Mouse (Mus musculus): ENCODE results near the gene Itga4. TPM values are rescaled to one million over a fixed set of nuclear protein-coding genes. Genes with fewer than 3 reads are reported as not detected.

The Itga4 gene
- 22.7 and 35.5 TPM in 2 replicates for total RNA-seq (2012; rRNA removed)
- polyA plus RNA-seq (2012; ENCODE audit: insufficient read depth in 1 of 2, insufficient read length in 2 of 2, low read depth in 1 of 2, low replicate concordance in 2 of 2, missing spikeins in 1 of 2): 10 to 100 TPM; 48.9 to 97.5 TPM

- peak within 1 kb of the TSS; percentile 86 to 89 for H3K4me3 ChIP-seq (ENCODE audit: control insufficient read depth in 1 of 2, insufficient read depth in 1 of 2, low read depth in 2 of 2, low read length in 2 of 2)
- H3K27ac ChIP-seq (ENCODE audit: control insufficient read depth, low read depth, low read length): peak within 1 kb of the TSS; percentile 96
- H3K27me3 ChIP-seq (ENCODE audit: control insufficient read depth in 1 of 2, insufficient read depth in 2 of 2, low read length in 2 of 2): no peaks in the 10 kb centered on the region
- peak; percentile 93 for DNase-seq (ENCODE audit: low read depth, low spot score)
- H3K79me2 ChIP-seq (ENCODE audit: control insufficient read depth, insufficient read depth, low read length, poor library complexity): peaks cover 33% of the 10 kb centered on the region
- peak within 1 kb of the TSS; percentile 74 for H3K9ac ChIP-seq (ENCODE audit: control insufficient read depth, low read depth, low read length, poor library complexity, severe bottlenecking)
- H3K36me3 ChIP-seq (ENCODE audit: control insufficient read depth in 1 of 2, insufficient read depth in 2 of 2, low read length in 2 of 2): peaks cover 2 to 40% of the 10 kb centered on the region in 2 experiments; a peak in 3 of 4 replicates
- peaks cover 22 to 26% of the 10 kb centered on the region in 2 experiments for H3K4me1 ChIP-seq (ENCODE audit: control insufficient read depth in 1 of 2, insufficient read depth in 2 of 2, low read length in 2 of 2)
- H3K9me3 ChIP-seq (replicated peaks; ENCODE audit: insufficient read depth, low read length): no peaks in the 10 kb centered on the region
- TF ChIP-seq ELF1 (IDR thresholded peaks at IDR 0.05; ENCODE audit: low read depth, low read length): no peak
- no peak for TF ChIP-seq BHLHE40 (IDR thresholded peaks at IDR 0.05; ENCODE audit: borderline replicate concordance, low read depth, low read length)
- no peak for TF ChIP-seq NRF1 (IDR thresholded peaks at IDR 0.05; ENCODE audit: insufficient read depth, low read depth, low read length, poor library complexity, severe bottlenecking)
- TF ChIP-seq MAFK (IDR thresholded peaks at IDR 0.05; ENCODE audit: borderline replicate concordance, low read depth, low read length): no peak
- no peak; the same call in 1 of the 2 replicates for TF ChIP-seq POLR2AphosphoS2 (IDR thresholded peaks at IDR 0.05; ENCODE audit: low read length)
- TF ChIP-seq RAD21 (IDR thresholded peaks at IDR 0.05; ENCODE audit: low read depth, low read length): peak; percentile 73
- no peak for TF ChIP-seq KAT2A (conservative IDR thresholded peaks at IDR 0.05; ENCODE audit: low read depth, low read length)
- TF ChIP-seq HCFC1 (IDR thresholded peaks at IDR 0.05; ENCODE audit: low read depth, low read length): no peak
- TF ChIP-seq TBP (IDR thresholded peaks at IDR 0.05; ENCODE audit: low read depth, low read length): peak; percentile 28; the same call in 1 of the 2 replicates
- peak; percentile 81 for TF ChIP-seq ZC3H11A (IDR thresholded peaks at IDR 0.05; ENCODE audit: low read depth, low read length)
- TF ChIP-seq USF1 (IDR thresholded peaks at IDR 0.05; ENCODE audit: low read depth, low read length): no peak
- peak; percentile 78 for TF ChIP-seq MAZ (IDR thresholded peaks at IDR 0.05; ENCODE audit: low read depth, low read length)
- 0 out of 2 replicates have a peak, but pooled peaks have one; percentile 34 for TF ChIP-seq TCF12 (IDR thresholded peaks at IDR 0.05; ENCODE audit: low read depth, low read length)
- TF ChIP-seq MYB (IDR thresholded peaks at IDR 0.05; ENCODE audit: low read depth, low read length): 0 out of 2 replicates have a peak, but pooled peaks have one; percentile 9
- no peak for TF ChIP-seq JUND (IDR thresholded peaks at IDR 0.05; ENCODE audit: low read depth, low read length)
- TF ChIP-seq GATA1 (IDR thresholded peaks at IDR 0.05; ENCODE audit: low read depth, low read length): no peak
- peak; percentile 28 to 54; a peak in 3 of 4 replicates for TF ChIP-seq POLR2A (IDR thresholded peaks at IDR 0.05; ENCODE audit: control insufficient read depth in 1 of 2, insufficient read depth in 1 of 2, low read depth in 1 of 2, low read length in 2 of 2, poor library complexity in 1 of 2)
- TF ChIP-seq ZMIZ1 (IDR thresholded peaks at IDR 0.05; ENCODE audit: low read depth, low read length): no peak
- TF ChIP-seq NELFE (IDR thresholded peaks at IDR 0.05; ENCODE audit: low read depth, low read length): peak; percentile 20
- no peak for TF ChIP-seq CHD2 (IDR thresholded peaks at IDR 0.05; ENCODE audit: low read length)
- no peak for TF ChIP-seq ZKSCAN1 (IDR thresholded peaks at IDR 0.05; ENCODE audit: low read depth, low read length)
- no peak for TF ChIP-seq E2F4 (IDR thresholded peaks at IDR 0.05; ENCODE audit: borderline replicate concordance, low read depth, low read length)
- TF ChIP-seq ETS1 (IDR thresholded peaks at IDR 0.05; ENCODE audit: low read depth, low read length): peak; percentile 71
- peak; percentile 51 to 92 (median 73) for TF ChIP-seq CTCF (IDR thresholded peaks at IDR 0.05 in 2 of 3, conservative IDR thresholded peaks at IDR 0.05 in 1 of 3; ENCODE audit: control insufficient read depth in 1 of 3, insufficient read depth in 1 of 3, low read depth in 2 of 3, low read length in 3 of 3, poor library complexity in 1 of 3, severe bottlenecking in 1 of 3)
- TF ChIP-seq TAL1 (IDR thresholded peaks at IDR 0.05; ENCODE audit: low read length): no peak
- peak; percentile 56; the same call in 1 of the 2 replicates for TF ChIP-seq SIN3A (IDR thresholded peaks at IDR 0.05; ENCODE audit: low read length)
- TF ChIP-seq MYC (IDR thresholded peaks at IDR 0.05; ENCODE audit: low read depth, low read length): 0 out of 2 replicates have a peak, but pooled peaks have one; percentile 40
- TF ChIP-seq MEF2A (IDR thresholded peaks at IDR 0.05; ENCODE audit: extremely low read depth, insufficient replicate concordance, low read depth, low read length, poor library complexity, severe bottlenecking): no peak
- TF ChIP-seq UBTF (IDR thresholded peaks at IDR 0.05; ENCODE audit: borderline replicate concordance, insufficient read depth, low read depth, low read length): peak; percentile 72; the same call in 1 of the 2 replicates
- no peak for TF ChIP-seq GABPA (IDR thresholded peaks at IDR 0.05; ENCODE audit: low read depth, low read length)
- TF ChIP-seq SMC3 (IDR thresholded peaks at IDR 0.05; ENCODE audit: low read depth, low read length): peak; percentile 69
- no peak for TF ChIP-seq EP300 (IDR thresholded peaks at IDR 0.05; ENCODE audit: low read depth in 1 of 2, low read length in 2 of 2)
- TF ChIP-seq USF2 (IDR thresholded peaks at IDR 0.05; ENCODE audit: borderline replicate concordance in 1 of 2, insufficient read depth in 1 of 2, low read depth in 1 of 2, low read length in 2 of 2): no peak
- 0 out of 2 replicates have a peak, but pooled peaks have one; percentile 19 for TF ChIP-seq ZNF384 (IDR thresholded peaks at IDR 0.05; ENCODE audit: low read depth, low read length)
These were observed at the start of gene Itga4 for GRCm38 (mm10) chr2:79255192-79256000. TSS of gene Itga4 (plus strand) at chr2:79255426.

All from MEL (cell line).